Mouse (Mus musculus) neural tube, embryonic 12.5 days (tissue): ENCODE measurements around the gene Camk1d. TPM values are rescaled to one million over a fixed set of nuclear protein-coding genes. Genes with fewer than 3 reads are reported as not detected.
"Not testable (repeated sequence)": the region's sequence is repeated elsewhere in the genome, so short reads cannot be mapped to it uniquely, and the experiment has no call there.

Source experiments
- ATAC-seq: fragments of 200-750 bp; cut with Nextera tagmentation; 2 replicates; pipeline ENCODE4 v1.8.0; 2017; ENCODE audit warnings: low read depth, mild to moderate bottlenecking, moderate TSS enrichment, moderate library complexity; ENCODE audit not compliant: low FRiP score
- H3K27ac ChIP-seq: fragments of 300-500 bp; sonication (generic); 2 replicates; pipeline ENCODE4 v1.5.1; 2016
- H3K27me3 ChIP-seq: fragments of 300-500 bp; sonication (generic); replicated peaks from 2 replicates; pipeline ENCODE4 v1.6.1; 2016; ENCODE audit warnings: mild to moderate bottlenecking
- H3K36me3 ChIP-seq: fragments of 300-500 bp; sonication (generic); 2 replicates; pipeline ENCODE4 v1.6.1; 2016; ENCODE audit warnings: mild to moderate bottlenecking
- H3K4me1 ChIP-seq: fragments of 300-500 bp; sonication (generic); 2 replicates; pipeline ENCODE4 v1.6.1; 2016
- H3K4me2 ChIP-seq: fragments of 300-500 bp; sonication (generic); replicated peaks from 2 replicates; pipeline ENCODE4 v1.6.1; 2016; ENCODE audit warnings: mild to moderate bottlenecking
- H3K4me3 ChIP-seq: fragments of 300-500 bp; sonication (generic); 2 replicates; pipeline ENCODE4 v1.5.1; 2016
- H3K9ac ChIP-seq: fragments of 300-500 bp; sonication (generic); 2 replicates; pipeline ENCODE4 v1.6.1; 2016; ENCODE audit warnings: mild to moderate bottlenecking
- H3K9me3 ChIP-seq: fragments of 300-500 bp; sonication (generic); 2 replicates; pipeline ENCODE4 v1.6.1; 2016; ENCODE audit warnings: mild to moderate bottlenecking
- WGBS: fragments of 180-500 bp; shearing (Covaris S2); methylation state at CpG from one replicate; pipeline ENCODE4 v1.1.7; 2016; 5-methylcytosine and 5-hydroxymethylcytosine counted together
- polyA plus RNA-seq: library from polyadenylated mRNA; unstranded; fragments of >200 nt; fragmentation: Nextera tagmentation; extraction: Ambion mirVana; gene quantifications from 2 replicates; pipeline ENCODE4 v1.2.1, GENCODE M21; 2016

Camk1d gene
- polyA plus RNA-seq, 1 experiment from 2014 or later, result 2.4 TPM

GRCm38 (mm10) chr2:5601243-5601642 lies 113.1 kb downstream of the Camk1d start:
- H3K36me3 ChIP-seq, H3K4me2 ChIP-seq, H3K27me3 ChIP-seq, H3K9me3 ChIP-seq, H3K9ac ChIP-seq, H3K27ac ChIP-seq, H3K4me3 ChIP-seq: not testable (repeated sequence)
- peak; percentile 42; the same call in 1 of the 2 replicates for ATAC-seq
- 4% methylated on average over 2 of the region's 2 CpGs for WGBS
- H3K4me1 ChIP-seq, result peaks cover 11% of the 10 kb centered on the region; the same call in 1 of the 2 replicates

GRCm38 (mm10) chr2:5600183-5600962 lies 113.9 kb downstream of the Camk1d start:
- no peak for ATAC-seq
- Histone ChIP-seq H3K36me3 (no peaks in the 10 kb centered on the region), H3K9me3 (no peaks in the 10 kb centered on the region), H3K4me3 (no peak overlapping the region), H3K4me2 (no peak overlapping the region), H3K9ac (no peak overlapping the region), H3K4me1 (peaks cover 11% of the 10 kb centered on the region; the same call in 1 of the 2 replicates), H3K27ac (no peak overlapping the region), H3K27me3 (no peaks in the 10 kb centered on the region)
- WGBS, result 79% methylated on average over 8 of the region's 8 CpGs

- ATAC-seq, result no peak
- 28% methylated on average over 4 of the region's 4 CpGs for WGBS
- no peaks in the 10 kb centered on the region for H3K9me3 ChIP-seq
Observed at GRCm38 (mm10) chr2:5599713-5600112, 114.6 kb downstream of the Camk1d start.

GRCm38 (mm10) chr2:5598533-5598932 lies 115.8 kb downstream of the Camk1d start:
- WGBS, result 94% methylated on average over 5 of the region's 5 CpGs

More at GRCm38 (mm10) chr2:5599713-5600112, 114.6 kb downstream of the Camk1d start:
- Histone ChIP-seq H3K4me2 (no peak overlapping the region), H3K36me3 (no peaks in the 10 kb centered on the region), H3K9ac (no peak overlapping the region), H3K4me1 (peaks cover 11% of the 10 kb centered on the region; the same call in 1 of the 2 replicates), H3K27ac (no peak overlapping the region), H3K4me3 (no peak overlapping the region), H3K27me3 (no peaks in the 10 kb centered on the region)

GRCm38 (mm10) chr2:5596882-5597281 lies 117.4 kb downstream of the Camk1d start:
- peak; percentile 52; the same call in 1 of the 2 replicates for ATAC-seq
- 35% methylated on average over 12 of the region's 12 CpGs for WGBS

More at GRCm38 (mm10) chr2:5598533-5598932, 115.8 kb downstream of the Camk1d start:
- Histone ChIP-seq H3K36me3 (no peaks in the 10 kb centered on the region), H3K27me3 (no peaks in the 10 kb centered on the region), H3K4me1 (peaks cover 11% of the 10 kb centered on the region; the same call in 1 of the 2 replicates), H3K27ac (no peak overlapping the region), H3K4me3 (no peak overlapping the region), H3K9ac (no peak overlapping the region), H3K9me3 (no peaks in the 10 kb centered on the region), H3K4me2 (no peak overlapping the region)
- no peak for ATAC-seq

GRCm38 (mm10) chr2:5595356-5596191 lies 118.7 kb downstream of the Camk1d start:
- Histone ChIP-seq H3K27me3 (no peaks in the 10 kb centered on the region), H3K4me1 (peaks cover 6% of the 10 kb centered on the region; the same call in 1 of the 2 replicates), H3K4me2 (no peak overlapping the region), H3K4me3 (no peak overlapping the region), H3K9ac (no peak overlapping the region), H3K36me3 (no peaks in the 10 kb centered on the region), H3K27ac (no peak overlapping the region), H3K9me3 (no peaks in the 10 kb centered on the region)
- no peak for ATAC-seq
- 69% methylated on average over 8 of the region's 8 CpGs for WGBS

More at GRCm38 (mm10) chr2:5596882-5597281, 117.4 kb downstream of the Camk1d start:
- Histone ChIP-seq H3K27me3 (no peaks in the 10 kb centered on the region), H3K9ac (no peak overlapping the region), H3K4me3 (no peak overlapping the region), H3K9me3 (no peaks in the 10 kb centered on the region), H3K27ac (no peak overlapping the region), H3K4me1 (peaks cover 11% of the 10 kb centered on the region; the same call in 1 of the 2 replicates), H3K36me3 (no peaks in the 10 kb centered on the region), H3K4me2 (no peak overlapping the region; the same call in 1 of the 2 replicates)

- WGBS, result 86% methylated on average over 6 of the region's 6 CpGs
- Histone ChIP-seq H3K4me1 (peaks cover 6% of the 10 kb centered on the region; the same call in 1 of the 2 replicates), H3K27me3 (no peaks in the 10 kb centered on the region), H3K4me2 (no peak overlapping the region), H3K9ac (no peak overlapping the region), H3K27ac (no peak overlapping the region), H3K9me3 (no peaks in the 10 kb centered on the region), H3K36me3 (no peaks in the 10 kb centered on the region), H3K4me3 (no peak overlapping the region)
- ATAC-seq, result no peak
Observed at GRCm38 (mm10) chr2:5592461-5593136, 121.7 kb downstream of the Camk1d start.

- H3K27ac ChIP-seq, result no peak overlapping the region
- WGBS, result 67% methylated on average over 5 of the region's 5 CpGs
- no peak overlapping the region for H3K4me3 ChIP-seq
- H3K4me2 ChIP-seq, result no peak overlapping the region
- no peaks in the 10 kb centered on the region for H3K4me1 ChIP-seq
- no peaks in the 10 kb centered on the region for H3K36me3 ChIP-seq
- no peaks in the 10 kb centered on the region for H3K27me3 ChIP-seq
- no peak for ATAC-seq
- H3K9me3 ChIP-seq, result no peaks in the 10 kb centered on the region
- H3K9ac ChIP-seq, result no peak overlapping the region
Observed at GRCm38 (mm10) chr2:5590074-5590473, 124.2 kb downstream of the Camk1d start.

- no peak overlapping the region for H3K4me3 ChIP-seq
- ATAC-seq, result no peak
- WGBS, result 86% methylated on average over 5 of the region's 5 CpGs
Observed at GRCm38 (mm10) chr2:5589163-5589562, 125.2 kb downstream of the Camk1d start.

GRCm38 (mm10) chr2:5588329-5588982 lies 125.9 kb downstream of the Camk1d start:
- Histone ChIP-seq H3K4me2 (no peak overlapping the region), H3K27ac (no peak overlapping the region), H3K36me3 (no peaks in the 10 kb centered on the region), H3K9ac (no peak overlapping the region), H3K27me3 (no peaks in the 10 kb centered on the region), H3K9me3 (no peaks in the 10 kb centered on the region), H3K4me3 (no peak overlapping the region), H3K4me1 (no peaks in the 10 kb centered on the region)
- WGBS, result 91% methylated on average over 8 of the region's 8 CpGs
- ATAC-seq, result no peak

More at GRCm38 (mm10) chr2:5589163-5589562, 125.2 kb downstream of the Camk1d start:
- Histone ChIP-seq H3K27me3 (no peaks in the 10 kb centered on the region), H3K27ac (no peak overlapping the region), H3K9ac (no peak overlapping the region), H3K4me2 (no peak overlapping the region), H3K36me3 (no peaks in the 10 kb centered on the region), H3K4me1 (no peaks in the 10 kb centered on the region), H3K9me3 (no peaks in the 10 kb centered on the region)

- no peaks in the 10 kb centered on the region for H3K9me3 ChIP-seq
- H3K27ac ChIP-seq, result no peak overlapping the region
- H3K36me3 ChIP-seq, result no peaks in the 10 kb centered on the region
- ATAC-seq, result no peak
- no peak overlapping the region for H3K4me3 ChIP-seq
- 76% methylated on average over 6 of the region's 6 CpGs for WGBS
- H3K4me2 ChIP-seq, result no peak overlapping the region
- no peaks in the 10 kb centered on the region for H3K27me3 ChIP-seq
- H3K9ac ChIP-seq, result no peak overlapping the region
- H3K4me1 ChIP-seq, result no peaks in the 10 kb centered on the region
Observed at GRCm38 (mm10) chr2:5584318-5585027, 129.8 kb downstream of the Camk1d start.
